Mouse (Mus musculus) right cerebral cortex, postnatal 4 days (tissue): Measurements from ENCODE around the gene Rapgef4.

Experiments
- DNase-seq: peaks from one replicate; pipeline ENCODE4 v3.0.0-alpha.2; 2022

Rapgef4 gene

DNA sequence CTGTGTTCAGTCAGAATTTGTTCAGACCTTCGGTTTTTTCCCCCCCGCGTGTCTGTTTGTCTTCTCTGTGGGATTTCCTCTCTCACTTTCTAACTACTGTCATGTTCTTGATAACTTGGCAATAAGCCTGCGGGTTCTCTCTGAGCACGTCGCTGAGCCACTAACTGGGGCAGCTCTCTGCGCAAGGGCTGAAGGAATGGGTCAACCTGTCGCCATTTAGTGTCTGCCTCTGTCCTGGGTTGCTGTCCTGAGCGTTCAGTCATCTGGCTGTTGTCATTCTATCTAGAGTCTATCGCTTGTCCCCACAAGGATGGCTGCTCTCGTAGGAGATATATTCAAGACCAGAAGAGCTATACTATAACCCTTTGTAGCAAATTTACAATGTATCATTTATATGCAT is 107.8 kb downstream of the Rapgef4 start:
- no peak for DNase-seq

DNA sequence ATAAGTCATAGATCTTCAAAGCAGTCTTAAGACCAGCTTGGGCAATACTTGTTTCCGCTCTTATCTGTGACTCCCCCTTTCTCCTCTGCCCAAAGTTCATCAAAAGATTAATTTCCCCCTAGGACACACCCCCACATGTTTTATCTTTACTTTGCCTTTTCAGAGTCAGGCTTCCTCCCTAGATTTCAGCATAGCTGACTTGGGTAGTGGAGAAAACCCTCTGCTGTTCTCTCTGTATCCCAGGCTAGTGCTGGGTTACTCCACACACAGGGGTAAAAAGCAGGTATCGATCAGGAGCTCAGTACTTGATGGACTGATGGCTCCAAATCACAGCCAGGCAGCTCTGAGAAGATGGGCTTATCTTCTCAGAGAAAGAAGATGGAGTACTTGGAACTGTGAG is 109.0 kb downstream of the Rapgef4 start:
- no peak for DNase-seq

DNA sequence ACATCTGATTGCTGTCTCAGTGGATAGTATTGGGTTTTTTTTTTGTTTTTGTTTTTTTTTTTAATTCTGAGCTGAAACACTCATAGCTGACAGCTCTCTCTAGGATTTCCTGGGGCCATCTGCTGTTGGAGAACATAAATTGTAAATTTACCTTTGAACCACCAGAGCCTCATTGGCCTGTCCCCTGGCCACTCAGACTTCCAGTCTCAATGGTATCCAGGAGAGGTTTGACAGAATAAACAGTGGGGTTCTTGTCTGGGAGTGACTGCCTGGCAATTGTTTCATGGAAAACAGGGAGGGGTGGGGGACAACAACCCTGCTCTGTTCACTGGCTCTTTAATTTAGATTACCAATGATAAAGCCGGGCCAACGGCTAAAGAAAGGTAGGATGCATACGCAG is 111.0 kb downstream of the Rapgef4 start:
- no peak for DNase-seq

DNA sequence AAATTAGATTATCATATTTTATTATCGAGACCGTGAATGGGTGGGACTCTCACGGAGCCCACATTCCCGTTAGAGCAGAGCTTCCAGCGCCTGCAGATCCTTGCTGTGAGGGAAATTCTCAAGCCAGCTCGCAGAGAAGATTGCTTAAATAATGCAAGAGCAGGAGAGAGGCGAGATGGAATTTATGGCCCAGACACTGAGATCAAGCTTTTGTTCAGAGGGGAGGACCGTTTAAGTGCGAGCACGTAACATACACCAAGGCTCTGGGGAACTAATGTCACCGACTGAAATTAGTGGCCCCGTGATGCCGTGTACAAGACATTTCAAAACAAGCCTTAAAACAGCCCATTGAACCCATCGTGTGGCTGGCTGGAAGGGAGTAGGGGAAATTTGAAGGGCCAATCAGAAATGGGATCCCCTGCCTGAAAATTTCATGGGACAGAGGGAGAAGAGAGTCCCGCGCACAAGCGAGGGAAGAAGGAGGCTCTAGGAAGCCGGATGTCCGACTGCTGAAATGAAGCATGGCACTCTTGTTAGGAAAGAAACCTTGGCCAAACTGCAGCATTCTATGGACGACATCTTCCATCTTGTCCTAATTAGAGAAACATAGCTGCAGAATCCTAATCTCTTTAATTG is 112.5 kb downstream of the Rapgef4 start:
- no peak for DNase-seq

DNA sequence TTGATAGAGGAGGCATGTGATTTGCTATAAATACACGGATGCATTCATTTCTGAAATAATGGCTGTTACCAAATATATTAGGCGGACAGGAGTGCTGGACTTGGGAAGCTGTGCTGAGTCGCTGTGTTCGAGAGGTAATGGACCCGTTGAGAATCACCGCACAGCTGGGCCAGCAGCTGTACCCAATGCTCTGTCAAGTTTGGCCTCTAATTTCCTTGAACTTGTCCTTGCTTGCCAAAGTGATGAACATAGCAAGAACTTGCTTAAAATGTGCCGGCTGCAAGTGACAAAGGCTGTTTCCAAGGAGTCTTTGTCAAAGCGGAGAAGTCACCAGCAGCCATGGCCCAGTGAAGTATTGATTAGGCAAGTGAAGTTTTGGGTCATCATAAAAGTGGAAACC is 113.0 kb downstream of the Rapgef4 start:
- DNase-seq = no peak

DNA sequence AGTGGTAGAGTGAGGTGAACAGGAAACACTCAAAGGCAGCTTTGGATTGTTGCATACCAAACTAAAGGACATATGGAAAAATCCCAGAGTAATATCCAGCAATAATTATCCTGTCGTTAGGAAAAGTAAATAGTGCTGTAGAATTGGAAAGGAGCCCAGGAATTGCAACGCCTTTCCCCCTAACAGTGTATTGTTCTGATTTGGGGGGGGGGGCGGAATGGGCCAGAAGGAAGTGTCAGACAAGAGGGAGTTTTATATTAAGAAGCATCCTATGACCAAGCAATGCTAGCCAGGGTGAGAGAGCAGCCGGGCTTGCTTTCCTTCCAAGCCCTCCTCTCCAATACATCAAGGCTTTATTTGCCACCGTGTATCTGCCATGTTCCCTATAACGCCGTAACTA is 113.4 kb downstream of the Rapgef4 start:
- no peak for DNase-seq

DNA sequence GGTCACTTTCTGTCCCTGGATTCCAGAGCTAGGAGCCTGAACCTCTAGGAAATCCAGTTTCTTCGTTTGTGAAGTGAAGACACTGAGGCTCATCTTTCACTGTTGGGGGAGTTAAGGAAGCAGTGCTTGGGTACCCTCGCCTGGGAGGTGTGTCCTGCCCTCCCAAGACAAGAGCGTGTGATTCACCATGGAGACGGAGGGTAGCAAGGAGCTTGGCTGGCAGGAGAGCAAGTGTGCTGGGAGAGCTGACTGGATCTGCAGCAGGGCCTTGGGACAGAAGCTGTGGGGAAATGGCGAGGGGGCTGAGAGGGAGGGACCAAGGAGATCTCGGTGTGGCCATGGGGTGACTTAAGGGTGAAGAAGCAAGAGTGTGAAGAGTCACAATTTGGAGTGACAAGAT is 114.0 kb downstream of the Rapgef4 start:
- no peak for DNase-seq

DNA sequence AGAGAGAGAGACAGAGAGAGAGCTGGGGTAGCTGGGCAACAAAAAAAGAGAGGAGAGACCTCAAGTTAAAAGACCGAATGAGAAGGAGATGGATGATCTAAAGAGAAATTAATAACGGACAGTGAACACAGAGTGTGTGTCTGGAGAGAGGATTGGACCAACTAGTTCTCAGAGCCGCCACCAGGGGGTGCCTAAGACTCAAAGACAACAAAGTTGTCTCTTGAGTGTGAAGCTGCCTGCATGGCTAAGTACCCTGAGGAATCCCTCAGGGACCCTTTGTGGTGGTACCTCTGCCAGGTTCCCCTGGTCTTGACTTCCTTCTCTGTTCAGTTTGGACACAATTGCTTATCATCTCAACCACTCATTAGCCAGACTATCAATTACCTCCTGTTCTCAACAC is 115.3 kb downstream of the Rapgef4 start:
- DNase-seq = peak; percentile 63

DNA sequence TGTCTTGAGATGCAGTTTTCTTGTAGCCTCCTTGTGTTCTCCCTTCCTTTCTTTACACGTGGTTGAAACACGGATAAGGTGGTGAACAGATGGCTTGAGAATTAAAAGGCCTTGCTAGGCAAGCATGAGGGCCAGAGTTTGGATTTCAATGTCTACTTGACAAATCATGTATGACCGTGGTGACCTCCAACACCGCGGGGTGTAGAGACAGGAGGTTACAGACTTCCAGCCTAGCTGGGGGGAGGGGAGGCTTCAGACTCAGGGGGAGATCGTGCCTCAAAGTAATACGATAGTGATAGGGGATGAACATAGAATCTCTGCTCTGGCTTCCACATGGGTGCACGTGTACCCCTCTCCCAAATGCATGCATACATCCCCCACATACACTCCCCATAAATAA is 117.3 kb downstream of the Rapgef4 start:
- DNase-seq = no peak

DNA sequence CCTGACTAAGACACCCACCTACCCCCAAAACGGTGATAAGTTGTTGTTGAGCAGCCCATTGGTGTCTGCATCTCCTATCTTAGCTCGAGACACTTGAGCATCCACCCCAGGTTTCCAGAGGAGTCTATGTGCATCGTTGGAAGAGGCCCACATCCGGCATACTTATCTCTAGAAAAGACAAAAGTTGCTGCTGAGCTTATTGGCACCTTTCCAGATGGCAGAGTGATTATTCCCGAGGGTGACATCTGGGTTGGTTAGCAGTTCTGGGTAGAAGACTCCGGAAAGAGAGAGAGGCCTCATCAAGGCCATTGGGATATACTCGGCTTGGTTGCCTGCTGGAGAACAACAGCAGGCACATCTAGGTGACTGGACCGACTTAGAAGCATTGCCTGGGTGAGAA is 123.6 kb downstream of the Rapgef4 start:
- DNase-seq = no peak

DNA sequence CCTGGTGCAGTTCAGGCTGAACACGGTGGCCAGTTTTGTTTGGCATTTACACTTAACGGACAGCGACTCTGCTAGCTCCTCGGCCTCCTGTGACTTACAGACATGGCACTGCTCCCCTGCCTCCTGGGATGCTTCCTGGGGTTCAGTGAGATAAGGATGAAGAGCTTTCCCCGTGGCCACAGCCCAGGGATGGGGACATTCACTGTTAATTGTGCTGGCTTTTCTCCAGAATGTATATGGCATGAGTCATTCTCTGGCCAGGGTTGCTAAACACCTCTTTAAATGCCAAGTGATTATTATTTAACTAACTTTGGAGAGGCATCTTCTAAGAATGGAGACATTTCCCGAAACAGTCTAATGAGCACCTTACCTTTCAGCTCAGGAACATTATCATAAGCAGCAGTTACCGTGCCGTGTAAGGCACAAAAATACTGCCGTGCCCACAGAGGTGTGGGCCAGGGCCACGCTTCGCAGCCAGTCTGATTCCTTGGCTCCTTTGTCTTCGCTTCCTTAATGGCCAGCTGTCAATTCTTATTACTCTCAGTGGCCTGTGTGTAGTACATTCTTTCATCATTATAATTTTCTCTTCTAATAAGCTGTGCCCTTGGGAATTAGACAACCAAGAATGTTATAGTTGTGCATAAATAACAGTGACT is 126.6 kb downstream of the Rapgef4 start:
- no peak for DNase-seq

DNA sequence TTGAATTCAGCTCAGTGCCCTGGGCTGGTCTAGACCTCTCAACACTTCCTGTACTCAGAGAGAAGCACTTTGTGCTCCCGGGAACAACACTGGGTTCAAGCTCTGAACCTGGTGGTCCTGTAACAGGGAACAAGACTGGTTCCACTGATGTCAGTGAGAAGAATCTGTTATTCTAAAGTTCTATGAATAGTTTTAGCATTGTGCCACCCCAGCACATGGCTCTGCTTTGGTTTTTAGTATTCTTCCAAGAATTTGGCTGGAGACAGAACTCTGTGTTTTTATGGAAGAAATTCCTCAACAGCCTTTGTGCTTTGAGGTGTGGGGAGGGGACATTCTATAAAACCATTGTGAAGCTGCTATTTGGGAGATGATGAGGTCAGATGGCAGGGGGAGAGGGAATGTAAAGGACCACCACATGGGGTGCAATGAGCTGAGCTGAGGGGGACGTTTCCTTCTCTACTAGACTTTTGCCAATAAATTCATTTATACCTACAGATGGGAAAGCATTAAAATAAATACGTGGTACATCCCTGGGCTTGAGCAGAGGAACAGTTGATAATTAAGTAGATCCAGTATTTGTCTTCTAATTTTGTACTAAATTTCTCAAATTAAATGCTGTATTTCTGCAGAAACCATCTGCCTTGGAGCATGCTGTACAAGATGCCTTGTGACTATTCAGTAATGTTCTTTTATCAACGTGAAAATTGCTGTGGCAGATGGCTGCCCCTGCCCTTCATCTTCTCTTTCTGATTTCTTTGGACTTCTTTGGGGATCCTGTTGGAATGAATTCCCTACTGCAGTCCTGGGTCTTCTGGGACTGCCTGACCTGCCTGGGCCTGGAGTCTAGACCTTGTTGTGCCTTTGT is 127.6 kb downstream of the Rapgef4 start:
- DNase-seq = no peak

DNA sequence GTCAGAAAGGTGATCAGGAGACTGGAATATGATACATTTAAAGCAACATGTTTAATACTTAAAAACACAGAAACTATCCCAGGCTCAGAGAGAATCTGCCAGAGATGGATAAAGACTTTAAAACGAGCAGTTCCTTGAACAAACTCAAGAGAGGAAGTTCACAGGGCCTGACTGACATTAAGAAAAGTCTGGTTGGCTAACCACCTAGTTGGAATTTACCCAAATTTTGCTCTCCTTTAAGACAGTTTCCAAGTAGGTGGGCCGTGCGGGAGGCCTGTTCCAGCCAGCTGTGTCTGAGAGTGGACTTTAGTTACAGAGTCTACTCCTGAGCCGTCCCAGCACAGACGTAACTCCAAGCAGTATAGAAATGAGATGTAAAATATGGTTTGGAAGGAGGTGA is 129.4 kb downstream of the Rapgef4 start:
- no peak for DNase-seq

DNA sequence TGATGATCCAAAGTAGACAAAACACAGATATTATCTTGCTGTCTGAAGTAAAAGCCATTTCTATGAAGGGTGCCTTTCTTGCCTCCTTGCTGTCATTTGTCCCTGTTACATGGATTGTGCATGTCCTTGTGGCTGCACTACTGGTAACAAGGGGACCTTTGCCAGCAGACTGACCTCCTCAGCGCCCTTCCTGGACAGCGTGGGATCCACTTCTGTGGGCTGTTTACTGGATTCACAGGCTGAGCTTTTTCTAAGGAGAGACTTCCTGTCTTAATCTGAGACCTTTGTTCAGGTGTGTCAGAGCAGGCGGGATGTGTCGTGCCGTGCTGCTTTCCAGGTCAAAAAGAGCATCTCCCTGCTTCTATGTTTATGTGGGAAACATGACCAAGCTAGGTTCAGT is 132.7 kb downstream of the Rapgef4 start:
- no peak for DNase-seq

DNA sequence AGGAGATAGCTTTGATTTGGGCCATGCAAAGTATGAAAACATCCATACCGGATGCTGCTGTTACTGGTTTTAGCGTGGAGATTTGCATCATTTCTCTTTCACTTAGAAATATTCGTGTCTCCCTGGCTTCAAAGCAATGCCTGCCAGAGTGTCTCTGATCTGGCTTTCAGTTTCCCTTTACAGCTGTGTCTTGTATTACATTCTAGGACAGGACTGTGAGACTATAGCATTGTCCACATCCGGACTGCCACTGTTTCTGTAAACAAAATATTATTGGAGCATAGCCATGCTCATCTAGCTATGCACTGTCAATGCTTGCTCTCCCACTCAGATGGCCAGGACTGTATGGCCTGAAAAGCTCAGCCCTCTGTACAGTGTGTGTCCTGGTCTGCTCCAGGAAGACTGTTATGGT is 133.1 kb downstream of the Rapgef4 start:
- DNase-seq = no peak

DNA sequence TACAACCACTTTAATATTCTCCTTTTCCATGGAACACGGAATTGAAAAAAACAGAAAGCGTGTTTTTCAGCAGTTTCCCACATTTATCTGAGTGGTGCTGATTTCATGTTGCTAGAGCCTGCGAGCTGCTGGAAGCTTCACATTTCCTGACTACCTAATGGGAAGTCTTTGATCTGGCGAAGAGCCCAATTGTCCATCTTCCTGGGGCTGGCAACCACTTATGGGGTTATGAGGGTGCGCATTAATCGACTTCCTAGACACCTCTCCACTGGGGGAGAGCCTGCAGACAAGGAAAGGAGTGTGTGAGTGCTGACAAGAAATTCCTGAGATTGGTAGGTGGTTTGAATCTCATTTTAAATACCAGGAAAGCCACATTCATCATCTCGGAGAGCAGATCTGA is 135.1 kb downstream of the Rapgef4 start:
- DNase-seq = no peak

DNA sequence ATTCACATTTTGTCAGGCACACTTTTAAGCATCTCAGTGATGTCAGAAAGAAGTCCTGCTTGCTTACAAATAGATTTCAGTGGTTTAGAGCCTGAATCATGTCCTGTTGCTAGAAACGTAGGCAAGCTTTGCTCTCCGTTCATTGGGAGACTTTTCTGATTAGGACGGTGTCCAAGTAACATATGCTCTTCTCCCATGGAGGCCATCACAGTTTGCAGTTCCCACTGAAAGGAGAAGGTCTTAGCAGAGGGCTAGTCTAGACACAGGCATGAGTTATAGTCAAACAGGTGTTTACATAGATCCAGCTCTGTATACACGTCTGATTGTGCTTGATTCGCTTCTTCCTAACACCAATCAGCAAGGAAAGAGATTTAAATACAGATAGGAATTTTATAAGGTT is 135.7 kb downstream of the Rapgef4 start:
- DNase-seq = no peak

DNA sequence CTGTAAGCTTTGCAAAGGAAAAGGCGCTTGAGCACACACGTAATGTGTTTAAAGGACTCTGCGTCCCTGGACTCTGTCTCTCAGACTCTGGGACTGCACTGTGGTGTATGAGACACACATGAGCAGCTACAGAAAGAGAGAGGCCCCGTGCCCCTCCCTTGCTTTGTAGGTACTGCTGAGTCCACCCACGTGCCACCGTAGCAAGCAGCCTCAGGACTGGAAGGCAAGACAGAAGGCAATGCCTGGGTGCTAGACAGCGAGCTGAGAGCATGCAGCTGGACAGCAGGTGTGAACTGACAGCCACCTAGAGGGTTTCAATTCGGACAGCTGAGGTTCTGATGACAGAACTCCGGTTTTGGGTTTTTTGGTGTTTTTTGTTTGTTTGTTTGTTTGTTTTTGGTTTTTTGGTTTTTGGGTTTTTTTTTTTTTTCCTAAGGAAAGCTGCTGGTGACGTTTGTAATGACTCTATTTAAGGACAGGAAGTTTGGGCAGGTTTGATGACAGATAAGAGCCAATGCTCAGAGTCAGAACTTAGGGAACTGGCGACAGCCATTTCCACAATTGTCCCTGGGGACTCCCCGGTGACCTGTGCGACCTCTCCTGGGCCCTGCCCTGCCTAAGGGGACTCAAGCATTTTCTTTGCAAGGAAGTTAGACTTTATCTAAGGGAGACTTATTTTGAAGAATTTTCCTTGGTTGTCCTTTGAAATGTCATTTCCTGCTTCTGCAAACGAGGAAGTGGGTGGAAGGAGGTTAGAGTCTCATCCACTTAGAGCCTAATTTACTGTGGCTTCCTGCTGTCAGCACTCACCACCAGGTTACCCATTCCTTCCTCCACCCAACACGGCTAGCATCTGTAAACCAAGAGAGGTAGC is 136.3 kb downstream of the Rapgef4 start:
- no peak for DNase-seq

DNA sequence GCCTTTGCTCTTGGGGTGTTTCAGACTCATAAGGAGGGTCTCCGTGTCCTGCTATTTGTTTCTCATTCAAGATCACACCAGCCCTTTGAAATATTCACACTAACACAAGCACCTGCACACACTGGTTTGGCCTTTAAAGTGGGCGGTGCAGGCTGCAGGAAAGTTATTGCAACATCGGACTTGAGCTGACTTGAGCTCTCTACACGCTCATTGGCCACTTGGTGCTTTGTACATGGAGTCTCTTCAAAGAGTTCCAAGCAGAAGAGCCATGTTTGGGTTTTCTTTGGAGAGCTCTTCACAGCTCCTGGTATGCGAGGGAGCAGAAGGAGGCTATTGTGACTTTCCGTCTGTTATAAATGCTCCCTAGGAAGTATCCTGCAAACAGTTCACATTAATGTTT is 139.2 kb downstream of the Rapgef4 start:
- DNase-seq = no peak

DNA sequence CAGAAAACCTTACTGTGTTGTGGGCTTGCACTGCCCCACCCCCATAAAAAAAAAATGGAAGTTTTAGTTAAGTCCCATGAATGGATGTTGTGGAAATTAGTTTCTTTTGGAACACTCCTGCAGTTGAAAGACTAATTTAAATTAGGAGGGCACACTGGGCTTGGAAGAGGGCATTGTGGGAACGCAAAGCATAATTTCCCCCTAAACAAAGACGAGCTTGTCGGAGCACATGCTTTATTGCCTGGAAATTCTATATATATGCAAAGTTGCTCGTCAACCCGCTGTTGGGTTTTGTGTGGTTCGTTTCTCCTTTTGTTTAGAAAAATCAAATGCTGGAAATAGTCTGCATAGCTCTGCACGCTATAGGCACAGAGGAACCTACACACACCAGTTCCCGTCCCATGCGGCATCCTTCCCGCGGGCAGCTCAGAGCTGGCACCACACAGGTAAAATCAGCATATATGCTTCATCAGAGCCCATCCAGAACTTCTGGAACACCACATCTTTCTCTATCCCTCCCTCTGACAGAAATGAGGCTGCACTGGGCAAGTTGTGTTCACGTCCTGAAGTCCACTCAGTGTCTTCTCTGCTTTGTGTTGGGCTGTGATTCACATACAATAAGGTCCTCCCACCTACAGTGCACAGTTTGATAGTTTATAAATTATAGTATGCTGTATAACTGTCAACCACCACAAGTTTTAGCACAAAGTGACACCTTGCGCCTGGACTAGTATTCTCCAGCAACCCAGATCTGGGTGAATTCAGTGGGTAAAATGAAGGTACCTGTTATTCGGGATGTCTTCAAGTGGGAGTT is 141.6 kb downstream of the Rapgef4 start:
- no peak for DNase-seq

DNA sequence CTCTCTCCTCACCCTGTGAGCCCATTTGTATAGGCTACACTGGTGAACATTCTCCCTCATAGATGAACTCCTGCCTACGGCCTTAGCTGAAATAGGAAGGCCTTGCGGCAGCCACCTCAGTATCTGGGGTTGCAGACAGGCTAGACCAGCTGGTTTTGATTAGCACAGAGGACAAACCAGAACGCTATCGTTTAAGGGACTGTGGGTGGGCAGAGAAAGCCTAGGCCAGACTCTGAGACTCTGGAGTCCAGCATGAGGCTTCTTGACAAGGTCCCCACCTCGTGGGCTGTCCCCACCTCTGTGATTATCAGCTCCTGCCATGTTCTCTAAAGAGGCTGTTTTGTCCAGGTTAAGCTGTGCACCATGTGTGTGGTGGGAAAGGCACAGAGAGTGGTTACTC is 142.8 kb downstream of the Rapgef4 start:
- no peak for DNase-seq

DNA sequence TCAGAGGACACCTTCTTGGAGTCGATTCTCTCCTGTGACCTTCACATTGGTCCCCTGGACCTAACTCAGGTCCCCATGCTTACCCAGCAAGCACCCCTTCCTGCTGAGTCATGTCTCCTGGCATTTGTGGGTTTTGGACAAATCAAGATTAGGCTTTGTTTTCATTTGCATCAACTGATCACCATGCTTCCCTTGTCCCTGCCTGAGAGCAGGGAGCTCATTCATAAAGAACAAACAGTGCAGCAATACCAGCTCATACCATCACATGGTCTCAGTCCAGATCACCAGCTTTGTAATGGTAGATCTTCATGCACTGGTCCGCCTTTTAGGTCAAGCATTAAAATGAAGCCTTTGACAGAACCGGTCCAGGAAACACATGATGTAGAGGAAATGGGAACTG is 144.7 kb downstream of the Rapgef4 start:
- DNase-seq = no peak
